Mouse (Mus musculus): ENCODE results near the gene Lpcat2. TPM values are rescaled to one million over a fixed set of nuclear protein-coding genes. Genes with fewer than 3 reads are reported as not detected.

Gene Lpcat2
- polyA plus RNA-seq, 1 experiment = 1.3 TPM

DNA sequence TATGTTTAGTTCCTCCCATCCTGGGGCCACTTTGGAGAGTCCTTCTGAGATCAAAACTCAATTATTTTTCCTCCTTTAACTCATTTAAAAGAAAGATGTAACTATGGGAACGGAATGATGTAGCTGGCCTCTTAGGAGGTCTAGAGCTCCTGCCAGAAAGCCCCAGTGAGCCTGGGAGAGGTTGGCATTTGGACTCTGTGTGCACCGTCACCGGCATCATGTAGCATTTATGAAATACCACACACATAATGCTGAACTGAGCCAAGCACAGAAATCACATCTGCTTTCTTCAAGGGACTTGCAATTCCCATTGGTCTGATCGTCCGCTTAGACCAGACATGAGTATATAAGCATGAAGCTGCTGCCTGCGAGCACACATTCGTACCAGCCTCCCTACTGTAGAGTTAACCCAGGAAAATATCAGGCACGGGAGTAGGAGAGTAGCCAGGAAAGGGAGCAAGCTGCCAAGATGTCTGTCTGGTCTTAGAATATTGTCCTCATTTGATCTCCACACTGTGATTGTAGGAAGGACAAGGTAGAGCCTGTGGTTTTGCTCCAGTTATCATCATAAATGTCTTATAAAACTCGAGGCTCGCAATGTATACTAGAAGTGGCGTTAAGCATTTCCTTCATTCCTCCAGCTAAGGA is 48.5 kb downstream of the Lpcat2 start:
- no peaks in the 10 kb centered on the region for H3K27me3 ChIP-seq (ENCODE audit: control insufficient read depth, insufficient read depth, low read length)
- TF ChIP-seq CTCF (IDR thresholded peaks at IDR 0.05; ENCODE audit: extremely low read depth, insufficient read length, insufficient replicate concordance, low read depth, low read length) = no peak
- TF ChIP-seq POLR2A (IDR thresholded peaks at IDR 0.05; ENCODE audit: low read depth, low read length) = no peak
- WGBS = 87% methylated on average over 11 of the region's 11 CpGs
- no peaks in the 10 kb centered on the region for H3K36me3 ChIP-seq (ENCODE audit: control insufficient read depth, insufficient read depth, low read length)
- no peak overlapping the region for H3K27ac ChIP-seq (ENCODE audit: insufficient read depth, low read depth, low read length)
- no peak overlapping the region for H3K4me3 ChIP-seq (ENCODE audit: low read depth, low read length)
- H3K4me1 ChIP-seq (ENCODE audit: control insufficient read depth, insufficient read depth, insufficient read length, low read length) = no peaks in the 10 kb centered on the region

DNA sequence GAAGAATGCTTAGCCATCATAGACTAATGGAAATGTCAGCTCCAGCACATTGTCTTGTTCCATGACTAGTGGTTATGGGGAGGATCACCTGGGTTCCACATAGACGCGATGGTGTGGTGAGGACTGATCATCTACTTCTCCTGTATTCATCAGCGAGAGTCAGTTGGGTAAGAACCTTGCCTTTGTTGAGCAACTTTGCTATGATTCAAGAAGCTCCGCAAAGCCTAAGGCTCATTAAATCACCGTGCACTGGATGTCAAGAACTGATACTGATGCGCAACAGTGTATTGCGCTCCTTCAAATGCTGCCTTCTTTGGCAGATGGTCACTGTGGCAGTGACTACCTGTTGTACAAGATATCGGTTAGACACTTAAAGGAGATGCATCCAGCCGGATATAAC is 51.4 kb downstream of the Lpcat2 start:
- H3K4me1 ChIP-seq (ENCODE audit: control insufficient read depth, insufficient read depth, insufficient read length, low read length) = no peaks in the 10 kb centered on the region
- no peaks in the 10 kb centered on the region for H3K27me3 ChIP-seq (ENCODE audit: control insufficient read depth, insufficient read depth, low read length)
- H3K27ac ChIP-seq (ENCODE audit: insufficient read depth, low read depth, low read length) = no peak overlapping the region
- H3K4me3 ChIP-seq (ENCODE audit: low read depth, low read length) = no peak overlapping the region
- TF ChIP-seq POLR2A (IDR thresholded peaks at IDR 0.05; ENCODE audit: low read depth, low read length) (no peak), CTCF (IDR thresholded peaks at IDR 0.05; ENCODE audit: extremely low read depth, insufficient read length, insufficient replicate concordance, low read depth, low read length) (no peak)
- no peaks in the 10 kb centered on the region for H3K36me3 ChIP-seq (ENCODE audit: control insufficient read depth, insufficient read depth, low read length)
- 95% methylated on average over 9 of the region's 9 CpGs for WGBS

DNA sequence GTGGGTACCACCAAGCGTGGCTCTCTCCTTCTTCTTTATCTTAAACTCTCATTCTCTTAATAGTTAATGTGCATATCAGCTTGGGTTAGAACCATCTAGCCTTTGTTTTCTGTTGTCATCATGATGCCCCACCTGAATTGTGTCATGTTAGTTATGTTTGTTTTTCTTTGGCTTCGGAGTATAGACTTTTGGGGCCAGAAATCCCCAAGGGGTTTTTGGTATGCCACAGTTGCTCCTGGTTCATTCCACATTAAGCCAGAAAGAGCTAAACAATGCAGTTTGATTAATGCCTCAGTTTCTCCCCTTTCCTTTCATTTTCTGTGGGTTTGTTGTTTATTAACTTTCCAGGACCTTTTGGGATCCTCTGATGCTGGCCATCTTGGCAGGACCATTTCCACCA is 53.3 kb downstream of the Lpcat2 start:
- Histone ChIP-seq H3K4me1 (ENCODE audit: control insufficient read depth, insufficient read depth, insufficient read length, low read length) (no peaks in the 10 kb centered on the region), H3K27ac (ENCODE audit: insufficient read depth, low read depth, low read length) (no peak overlapping the region), H3K27me3 (ENCODE audit: control insufficient read depth, insufficient read depth, low read length) (no peaks in the 10 kb centered on the region), H3K4me3 (ENCODE audit: low read depth, low read length) (no peak overlapping the region), H3K36me3 (ENCODE audit: control insufficient read depth, insufficient read depth, low read length) (no peaks in the 10 kb centered on the region)
- 82% methylated on average over 2 of the region's 2 CpGs for WGBS
- TF ChIP-seq POLR2A (IDR thresholded peaks at IDR 0.05; ENCODE audit: low read depth, low read length) (no peak), CTCF (IDR thresholded peaks at IDR 0.05; ENCODE audit: extremely low read depth, insufficient read length, insufficient replicate concordance, low read depth, low read length) (no peak)

- Histone ChIP-seq H3K36me3 (ENCODE audit: control insufficient read depth, insufficient read depth, low read length) (no peaks in the 10 kb centered on the region), H3K4me3 (ENCODE audit: low read depth, low read length) (no peak overlapping the region), H3K4me1 (ENCODE audit: control insufficient read depth, insufficient read depth, insufficient read length, low read length) (no peaks in the 10 kb centered on the region), H3K27me3 (ENCODE audit: control insufficient read depth, insufficient read depth, low read length) (no peaks in the 10 kb centered on the region), H3K27ac (ENCODE audit: insufficient read depth, low read depth, low read length) (no peak overlapping the region)
- no peak for TF ChIP-seq POLR2A (IDR thresholded peaks at IDR 0.05; ENCODE audit: low read depth, low read length)
- TF ChIP-seq CTCF (IDR thresholded peaks at IDR 0.05; ENCODE audit: extremely low read depth, insufficient read length, insufficient replicate concordance, low read depth, low read length) = no peak
- WGBS = 84% methylated on average over 3 of the region's 3 CpGs
These were observed 56.3 kb downstream of the Lpcat2 start for GRCm38 (mm10) chr8:92911477-92911876.

- no peak for TF ChIP-seq POLR2A (IDR thresholded peaks at IDR 0.05; ENCODE audit: low read depth, low read length)
- TF ChIP-seq CTCF (IDR thresholded peaks at IDR 0.05; ENCODE audit: extremely low read depth, insufficient read length, insufficient replicate concordance, low read depth, low read length) = no peak
- Histone ChIP-seq H3K36me3 (ENCODE audit: control insufficient read depth, insufficient read depth, low read length) (no peaks in the 10 kb centered on the region), H3K27ac (ENCODE audit: insufficient read depth, low read depth, low read length) (no peak overlapping the region), H3K4me3 (ENCODE audit: low read depth, low read length) (no peak overlapping the region), H3K4me1 (ENCODE audit: control insufficient read depth, insufficient read depth, insufficient read length, low read length) (no peaks in the 10 kb centered on the region), H3K27me3 (ENCODE audit: control insufficient read depth, insufficient read depth, low read length) (no peaks in the 10 kb centered on the region)
- WGBS = 84% methylated on average over 7 of the region's 7 CpGs
These were observed 58.3 kb downstream of the Lpcat2 start for GRCm38 (mm10) chr8:92913396-92913795.

DNA sequence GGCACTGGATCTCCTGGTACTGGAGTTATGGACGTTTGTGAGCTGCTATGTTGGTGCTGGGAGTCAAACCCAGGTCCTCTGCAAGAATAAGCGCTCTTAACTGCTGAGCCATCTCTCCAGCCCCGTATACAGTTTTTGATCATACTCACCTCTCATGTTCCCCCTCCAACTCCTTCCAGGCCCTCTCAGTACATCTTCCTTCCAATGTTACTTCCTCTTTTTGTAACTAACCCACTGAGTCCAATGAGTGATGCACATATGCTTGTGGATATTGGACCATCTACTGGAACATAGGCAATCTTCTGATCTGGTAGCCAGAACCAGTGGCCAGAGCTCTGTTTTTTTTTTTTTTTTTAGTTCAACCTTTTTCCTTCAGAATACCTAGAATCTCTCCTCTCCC is 60.9 kb downstream of the Lpcat2 start:
- H3K4me3 ChIP-seq (ENCODE audit: low read depth, low read length) = no peak overlapping the region
- TF ChIP-seq CTCF (IDR thresholded peaks at IDR 0.05; ENCODE audit: extremely low read depth, insufficient read length, insufficient replicate concordance, low read depth, low read length) (no peak), POLR2A (IDR thresholded peaks at IDR 0.05; ENCODE audit: low read depth, low read length) (no peak)

DNA sequence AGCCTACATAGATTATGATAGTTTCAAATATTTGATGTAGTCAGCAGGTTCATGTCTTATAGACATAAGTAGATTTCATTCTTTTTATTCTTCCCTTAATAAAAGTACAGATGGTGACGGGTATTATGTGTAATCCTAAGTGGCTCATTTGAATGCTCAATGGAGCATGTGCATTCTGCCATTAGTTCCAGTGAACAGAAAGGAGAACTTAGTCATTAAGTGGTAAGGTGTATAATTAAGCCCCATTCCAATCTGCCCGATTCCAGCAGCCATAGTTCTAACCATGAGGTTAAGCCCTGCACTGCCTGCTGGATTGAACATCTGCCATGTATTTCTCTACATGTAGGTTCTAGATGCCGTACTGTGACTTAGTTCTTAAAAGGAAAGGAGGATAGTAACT is 66.6 kb downstream of the Lpcat2 start:
- H3K27me3 ChIP-seq (ENCODE audit: control insufficient read depth, insufficient read depth, low read length) = no peaks in the 10 kb centered on the region
- WGBS = 88% methylated on average over 3 of the region's 3 CpGs
- TF ChIP-seq POLR2A (IDR thresholded peaks at IDR 0.05; ENCODE audit: low read depth, low read length) (no peak), CTCF (IDR thresholded peaks at IDR 0.05; ENCODE audit: extremely low read depth, insufficient read length, insufficient replicate concordance, low read depth, low read length) (no peak)
- H3K4me3 ChIP-seq (ENCODE audit: low read depth, low read length) = no peak overlapping the region
- H3K27ac ChIP-seq (ENCODE audit: insufficient read depth, low read depth, low read length) = no peak overlapping the region
- H3K4me1 ChIP-seq (ENCODE audit: control insufficient read depth, insufficient read depth, insufficient read length, low read length) = no peaks in the 10 kb centered on the region
- no peaks in the 10 kb centered on the region for H3K36me3 ChIP-seq (ENCODE audit: control insufficient read depth, insufficient read depth, low read length)

More for the DNA sequence above, 60.9 kb downstream of the Lpcat2 start:
- Histone ChIP-seq H3K4me1 (ENCODE audit: control insufficient read depth, insufficient read depth, insufficient read length, low read length) (no peaks in the 10 kb centered on the region), H3K27me3 (ENCODE audit: control insufficient read depth, insufficient read depth, low read length) (no peaks in the 10 kb centered on the region), H3K36me3 (ENCODE audit: control insufficient read depth, insufficient read depth, low read length) (no peaks in the 10 kb centered on the region), H3K27ac (ENCODE audit: insufficient read depth, low read depth, low read length) (no peak overlapping the region)
- 70% methylated on average over 3 of the region's 3 CpGs for WGBS

Data from small intestine, adult 2 months (tissue).